Mouse (Mus musculus): ENCODE data around the gene Wdr89.

DNA sequence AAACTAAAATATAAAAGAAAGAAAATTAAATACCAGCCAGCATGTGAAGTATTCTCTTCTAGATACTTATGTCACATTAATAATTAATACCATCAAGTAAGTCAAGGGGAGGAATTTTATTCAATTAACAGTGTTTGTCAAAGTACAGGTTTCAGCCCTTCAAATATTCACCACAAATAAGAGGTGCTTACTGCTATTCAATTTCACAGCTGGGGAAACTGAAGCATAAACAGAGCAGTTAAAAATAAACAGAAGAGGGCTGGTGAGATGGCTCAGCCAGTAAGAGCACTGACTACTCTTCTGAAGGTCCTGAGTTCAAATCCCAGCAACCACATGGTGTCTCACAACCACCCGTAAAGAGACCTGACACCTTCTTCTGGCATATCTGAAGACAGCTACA is 7.0 kb downstream of the Wdr89 start:
- TF ChIP-seq CTCF (IDR thresholded peaks at IDR 0.05; ENCODE audit: low read depth, low read length) = no peak
- no peak for TF ChIP-seq POLR2A (IDR thresholded peaks at IDR 0.05; ENCODE audit: borderline replicate concordance, low read depth, low read length)
